Mouse (Mus musculus) stomach, embryonic 15.5 days (tissue): ENCODE results near the gene Tmprss3. TPM values are rescaled to one million over a fixed set of nuclear protein-coding genes. Genes with fewer than 3 reads are reported as not detected.

Source experiments
- ATAC-seq: fragments of 200-750 bp; cut with Nextera tagmentation; 2 replicates; pipeline ENCODE4 v1.8.0; 2017; ENCODE audit warnings: low read depth, moderate number of reproducible peaks, moderate TSS enrichment; ENCODE audit not compliant: insufficient read depth, low FRiP score
- H3K27ac ChIP-seq: fragments of 300-500 bp; sonication (generic); 2 replicates; pipeline ENCODE4 v1.5.1; 2015; ENCODE audit warnings: mild to moderate bottlenecking, inconsistent platforms
- H3K27me3 ChIP-seq: fragments of 300-500 bp; sonication (generic); replicated peaks from 2 replicates; pipeline ENCODE4 v1.6.1; 2015; ENCODE audit warnings: inconsistent platforms
- H3K36me3 ChIP-seq: fragments of 300-500 bp; sonication (generic); 2 replicates; pipeline ENCODE4 v1.6.1; 2015; ENCODE audit warnings: inconsistent platforms
- H3K4me1 ChIP-seq: fragments of 300-500 bp; sonication (generic); 2 replicates; pipeline ENCODE4 v1.6.1; 2015; ENCODE audit warnings: inconsistent platforms
- H3K4me2 ChIP-seq: fragments of 300-500 bp; sonication (generic); 2 replicates; pipeline ENCODE4 v1.6.1; 2015; ENCODE audit warnings: mild to moderate bottlenecking, inconsistent platforms
- H3K4me3 ChIP-seq: fragments of 300-500 bp; sonication (generic); replicated peaks from 2 replicates; pipeline ENCODE4 v1.5.1; 2015; ENCODE audit warnings: inconsistent platforms
- H3K9ac ChIP-seq: fragments of 300-500 bp; sonication (generic); 2 replicates; pipeline ENCODE4 v1.6.1; 2015; ENCODE audit warnings: inconsistent platforms
- H3K9me3 ChIP-seq: fragments of 300-500 bp; sonication (generic); 2 replicates; pipeline ENCODE4 v1.6.1; 2016; ENCODE audit warnings: inconsistent platforms
- WGBS: fragments of 180-500 bp; shearing (Covaris S2); methylation state at CpG from one replicate; pipeline ENCODE4 v1.1.7; 2015; 5-methylcytosine and 5-hydroxymethylcytosine counted together
- polyA plus RNA-seq: library from polyadenylated mRNA; unstranded; fragments of >200 nt; fragmentation: Nextera tagmentation; extraction: Ambion mirVana; gene quantifications from 2 replicates; pipeline ENCODE4 v1.2.1, GENCODE M21; 2015

The Tmprss3 gene
- polyA plus RNA-seq = 0.36 and 0.49 TPM in 2 replicates

GRCm38 (mm10) chr17:31198877-31199276 is at the start of gene Tmprss3:
Tmprss3 (minus strand) TSS chr17:31198977.
- Histone ChIP-seq H3K4me3 (no peak within 1 kb of the TSS), H3K9me3 (no peaks in the 10 kb centered on the region), H3K27ac (no peak within 1 kb of the TSS), H3K36me3 (no peaks in the 10 kb centered on the region), H3K4me2 (no peak within 1 kb of the TSS), H3K4me1 (no peaks in the 10 kb centered on the region), H3K27me3 (no peaks in the 10 kb centered on the region), H3K9ac (no peak within 1 kb of the TSS)
- no peak for ATAC-seq
- WGBS = 86% methylated on average over 11 of the region's 11 CpGs

- Histone ChIP-seq H3K27ac (no peak overlapping the region), H3K4me2 (no peak overlapping the region), H3K4me1 (no peaks in the 10 kb centered on the region), H3K9ac (no peak overlapping the region), H3K4me3 (no peak overlapping the region), H3K36me3 (no peaks in the 10 kb centered on the region), H3K27me3 (no peaks in the 10 kb centered on the region), H3K9me3 (no peaks in the 10 kb centered on the region)
- no peak for ATAC-seq
- 30% methylated on average over 5 of the region's 5 CpGs for WGBS
These were observed 48.4 kb upstream of the Tmprss3 start for GRCm38 (mm10) chr17:31247144-31247543.

GRCm38 (mm10) chr17:31245321-31245720 is 46.5 kb upstream of the Tmprss3 start:
- 74% methylated on average over 5 of the region's 5 CpGs for WGBS
- ATAC-seq = no peak
- H3K4me3 ChIP-seq = no peak overlapping the region
- no peak overlapping the region for H3K4me2 ChIP-seq
- no peaks in the 10 kb centered on the region for H3K4me1 ChIP-seq
- no peak overlapping the region for H3K27ac ChIP-seq
- H3K9ac ChIP-seq = no peak overlapping the region
- H3K9me3 ChIP-seq = no peaks in the 10 kb centered on the region
- no peaks in the 10 kb centered on the region for H3K27me3 ChIP-seq
- H3K36me3 ChIP-seq = no peaks in the 10 kb centered on the region

GRCm38 (mm10) chr17:31242764-31243163 is 44.0 kb upstream of the Tmprss3 start:
- WGBS = 17% methylated on average over 1 of the region's 1 CpGs

GRCm38 (mm10) chr17:31241156-31241555 is 42.4 kb upstream of the Tmprss3 start:
- Histone ChIP-seq H3K4me2 (no peak overlapping the region), H3K27ac (no peak overlapping the region), H3K9ac (no peak overlapping the region), H3K9me3 (no peaks in the 10 kb centered on the region), H3K27me3 (no peaks in the 10 kb centered on the region), H3K4me3 (no peak overlapping the region), H3K36me3 (no peaks in the 10 kb centered on the region), H3K4me1 (no peaks in the 10 kb centered on the region)
- ATAC-seq = no peak
- WGBS = 76% methylated on average over 8 of the region's 8 CpGs

More at GRCm38 (mm10) chr17:31242764-31243163, 44.0 kb upstream of the Tmprss3 start:
- Histone ChIP-seq H3K4me2 (no peak overlapping the region), H3K9ac (no peak overlapping the region), H3K9me3 (no peaks in the 10 kb centered on the region), H3K4me3 (no peak overlapping the region), H3K27me3 (no peaks in the 10 kb centered on the region), H3K27ac (no peak overlapping the region), H3K4me1 (no peaks in the 10 kb centered on the region), H3K36me3 (no peaks in the 10 kb centered on the region)
- no peak for ATAC-seq

GRCm38 (mm10) chr17:31238234-31239020 is 39.6 kb upstream of the Tmprss3 start:
- H3K9ac ChIP-seq = no peak overlapping the region
- H3K27ac ChIP-seq = no peak overlapping the region
- ATAC-seq = no peak
- 73% methylated on average over 7 of the region's 7 CpGs for WGBS
- H3K36me3 ChIP-seq = no peaks in the 10 kb centered on the region
- no peak overlapping the region for H3K4me2 ChIP-seq
- no peaks in the 10 kb centered on the region for H3K4me1 ChIP-seq
- no peak overlapping the region for H3K4me3 ChIP-seq
- H3K27me3 ChIP-seq = no peaks in the 10 kb centered on the region
- no peaks in the 10 kb centered on the region for H3K9me3 ChIP-seq

GRCm38 (mm10) chr17:31235915-31236314 is 37.1 kb upstream of the Tmprss3 start:
- Histone ChIP-seq H3K4me2 (no peak overlapping the region), H3K27ac (no peak overlapping the region), H3K9ac (no peak overlapping the region), H3K36me3 (no peaks in the 10 kb centered on the region), H3K4me3 (no peak overlapping the region), H3K27me3 (no peaks in the 10 kb centered on the region), H3K4me1 (no peaks in the 10 kb centered on the region), H3K9me3 (no peaks in the 10 kb centered on the region)
- ATAC-seq = no peak
- WGBS = 92% methylated on average over 1 of the region's 1 CpGs

- Histone ChIP-seq H3K36me3 (no peaks in the 10 kb centered on the region), H3K4me1 (no peaks in the 10 kb centered on the region), H3K4me2 (no peak overlapping the region), H3K27me3 (no peaks in the 10 kb centered on the region), H3K9ac (no peak overlapping the region), H3K27ac (no peak overlapping the region), H3K4me3 (no peak overlapping the region), H3K9me3 (no peaks in the 10 kb centered on the region)
- no peak for ATAC-seq
- WGBS = 63% methylated on average over 8 of the region's 8 CpGs
These were observed 33.7 kb upstream of the Tmprss3 start for GRCm38 (mm10) chr17:31232251-31233010.

GRCm38 (mm10) chr17:31231780-31232179 is 33.0 kb upstream of the Tmprss3 start:
- Histone ChIP-seq H3K27ac (no peak overlapping the region), H3K27me3 (no peaks in the 10 kb centered on the region), H3K4me3 (no peak overlapping the region), H3K36me3 (no peaks in the 10 kb centered on the region), H3K9ac (no peak overlapping the region), H3K4me2 (no peak overlapping the region), H3K4me1 (no peaks in the 10 kb centered on the region), H3K9me3 (no peaks in the 10 kb centered on the region)
- ATAC-seq = no peak
- WGBS = 57% methylated on average over 6 of the region's 6 CpGs

- H3K27ac ChIP-seq = no peak overlapping the region
- no peak overlapping the region for H3K4me2 ChIP-seq
- H3K36me3 ChIP-seq = no peaks in the 10 kb centered on the region
- H3K27me3 ChIP-seq = no peaks in the 10 kb centered on the region
- WGBS = 74% methylated on average over 7 of the region's 7 CpGs
- H3K9ac ChIP-seq = no peak overlapping the region
- H3K9me3 ChIP-seq = no peaks in the 10 kb centered on the region
- peaks cover 7% of the 10 kb centered on the region; the same call in 1 of the 2 replicates for H3K4me1 ChIP-seq
- no peak overlapping the region for H3K4me3 ChIP-seq
- ATAC-seq = no peak
These were observed 28.2 kb upstream of the Tmprss3 start for GRCm38 (mm10) chr17:31226931-31227330.

GRCm38 (mm10) chr17:31226368-31226767 is 27.6 kb upstream of the Tmprss3 start:
- 59% methylated on average over 3 of the region's 3 CpGs for WGBS

GRCm38 (mm10) chr17:31224591-31224990 is 25.8 kb upstream of the Tmprss3 start:
- Histone ChIP-seq H3K4me3 (no peak overlapping the region), H3K9ac (no peak overlapping the region), H3K27me3 (no peaks in the 10 kb centered on the region), H3K27ac (no peak overlapping the region), H3K4me2 (no peak overlapping the region), H3K4me1 (peaks cover 7% of the 10 kb centered on the region), H3K9me3 (no peaks in the 10 kb centered on the region), H3K36me3 (no peaks in the 10 kb centered on the region)
- WGBS = 75% methylated on average over 8 of the region's 8 CpGs
- ATAC-seq = no peak

More at GRCm38 (mm10) chr17:31226368-31226767, 27.6 kb upstream of the Tmprss3 start:
- H3K4me3 ChIP-seq = no peak overlapping the region
- peaks cover 7% of the 10 kb centered on the region for H3K4me1 ChIP-seq
- no peak overlapping the region for H3K9ac ChIP-seq
- H3K36me3 ChIP-seq = no peaks in the 10 kb centered on the region
- ATAC-seq = no peak
- no peak overlapping the region for H3K27ac ChIP-seq
- H3K9me3 ChIP-seq = no peaks in the 10 kb centered on the region
- H3K27me3 ChIP-seq = no peaks in the 10 kb centered on the region
- no peak overlapping the region for H3K4me2 ChIP-seq
